Mouse (Mus musculus) megakaryocyte-erythroid progenitor cell, adult 5-6 weeks (primary cell): ENCODE results near the gene Maneal. TPM values are rescaled to one million over a fixed set of nuclear protein-coding genes. Genes with fewer than 3 reads are reported as not detected.

Source experiments
- ATAC-seq: replicated peaks from 2 replicates; pipeline ENCODE4 v1.8.0; 2016; ENCODE audit warnings: mild to moderate bottlenecking, inconsistent platforms; ENCODE audit not compliant: severe bottlenecking, poor library complexity, low FRiP score, low TSS enrichment
- total RNA-seq, 2 experiments: library from RNA; stranded (forward) in 1 of 2; stranded (reverse) in 1 of 2; fragments of 200-1000, 215-1000 nt in 1 of 2; fragments of >200 nt in 1 of 2; fragmentation: Nextera tagmentation in 1 of 2; gene quantifications; 2 replicates each; pipeline ENCODE4 v1.2.3; 2014 to 2017

Gene Maneal
- total RNA-seq (2014; fragmentation: Nextera tagmentation) (not detected in 2 replicates), total RNA-seq (2017) (0.19 TPM in 1 of 2 replicates, not detected in the other)

DNA sequence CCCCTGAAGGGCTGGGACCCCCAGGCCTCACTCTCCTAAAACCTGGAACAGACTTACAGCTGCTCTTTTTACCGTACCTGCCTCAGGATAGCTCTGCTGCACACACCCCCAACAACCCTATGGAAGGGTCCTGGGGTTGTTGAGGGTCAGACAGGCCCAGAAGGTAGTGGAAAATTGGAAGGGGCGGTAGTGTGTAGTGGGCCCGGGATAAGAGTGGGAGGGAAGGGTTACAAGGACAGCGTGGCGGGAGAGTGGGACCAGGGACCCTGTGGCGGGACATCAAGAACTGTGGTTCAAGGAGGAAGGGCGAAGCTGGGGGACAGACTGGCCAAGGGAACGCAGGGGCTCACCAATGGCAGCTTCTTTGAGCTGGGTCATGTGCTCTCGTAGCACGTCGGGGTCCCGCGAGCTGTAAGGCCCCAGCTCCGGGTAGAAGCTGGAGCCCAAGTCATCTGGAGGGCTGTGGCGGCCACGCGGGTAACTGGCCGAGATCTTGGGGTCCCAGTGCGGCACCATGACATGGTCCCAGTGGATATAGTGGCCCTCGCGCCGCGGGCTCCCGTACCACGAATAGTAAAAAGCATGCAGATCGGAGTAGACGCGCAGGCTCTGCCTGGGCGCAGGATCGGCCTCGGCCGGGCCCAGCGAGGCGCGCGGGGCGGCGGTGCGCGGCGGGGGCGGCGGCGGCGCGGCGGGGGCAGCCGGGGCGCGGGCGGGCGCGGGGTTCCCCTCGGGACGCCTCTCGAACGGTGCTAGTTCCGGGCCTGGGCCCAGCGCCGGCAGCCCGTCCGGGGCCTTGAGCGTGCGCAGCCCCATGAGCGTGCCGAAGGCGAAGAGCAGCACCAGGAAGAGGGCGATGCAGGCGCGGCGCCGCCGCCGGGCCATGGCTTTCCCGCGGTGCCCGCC, at the start of gene Maneal:
Gene Maneal, minus strand, starts transcription at position 889 of the 906 bp plus-strand sequence.
- ATAC-seq = no peak

GRCm38 (mm10) chr4:124905971-124906822, 44.2 kb upstream of the Maneal start:
- ATAC-seq = no peak

DNA sequence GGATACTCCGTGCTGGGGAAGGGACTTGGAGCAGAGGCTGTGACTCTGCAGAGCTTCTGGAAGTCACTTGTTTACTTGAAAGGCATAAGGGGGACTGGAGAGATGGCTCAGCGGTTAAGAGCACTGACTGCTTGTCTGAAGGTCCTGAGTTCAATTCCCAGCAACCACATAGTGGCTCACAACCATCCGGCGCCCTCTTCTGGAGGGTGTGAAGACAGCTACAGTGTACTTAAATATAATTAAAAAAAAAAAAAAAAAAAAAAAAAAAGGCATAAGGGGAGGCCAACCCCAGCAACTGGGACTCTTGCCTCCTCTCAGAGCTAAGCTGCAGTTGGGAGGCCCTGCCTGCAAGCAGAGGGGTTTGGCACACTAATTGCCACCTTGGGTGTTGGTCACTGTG, 43.4 kb upstream of the Maneal start:
- no peak for ATAC-seq

DNA sequence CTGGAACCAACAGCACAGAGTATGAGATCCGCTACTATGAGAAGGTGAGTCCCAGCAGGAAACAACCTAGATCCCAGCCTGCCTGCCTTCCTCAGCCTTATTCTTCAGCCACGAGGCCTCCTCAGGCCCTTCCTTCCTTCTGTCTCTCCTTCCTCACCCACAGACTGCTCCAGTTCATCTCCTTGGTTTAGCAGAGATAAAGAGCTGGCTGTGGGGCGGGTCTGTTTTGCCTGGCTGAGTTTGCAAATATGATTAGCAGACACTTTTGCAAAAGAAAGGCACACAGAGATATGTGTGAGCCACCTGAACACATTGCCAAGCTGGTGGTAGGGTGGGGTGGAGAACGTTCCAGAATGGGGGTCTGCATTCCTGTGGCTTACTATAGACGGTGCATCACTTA, 37.9 kb upstream of the Maneal start:
- ATAC-seq = peak; percentile 79

- no peak for ATAC-seq
Observed at GRCm38 (mm10) chr4:124898428-124898827, 36.5 kb upstream of the Maneal start.

DNA sequence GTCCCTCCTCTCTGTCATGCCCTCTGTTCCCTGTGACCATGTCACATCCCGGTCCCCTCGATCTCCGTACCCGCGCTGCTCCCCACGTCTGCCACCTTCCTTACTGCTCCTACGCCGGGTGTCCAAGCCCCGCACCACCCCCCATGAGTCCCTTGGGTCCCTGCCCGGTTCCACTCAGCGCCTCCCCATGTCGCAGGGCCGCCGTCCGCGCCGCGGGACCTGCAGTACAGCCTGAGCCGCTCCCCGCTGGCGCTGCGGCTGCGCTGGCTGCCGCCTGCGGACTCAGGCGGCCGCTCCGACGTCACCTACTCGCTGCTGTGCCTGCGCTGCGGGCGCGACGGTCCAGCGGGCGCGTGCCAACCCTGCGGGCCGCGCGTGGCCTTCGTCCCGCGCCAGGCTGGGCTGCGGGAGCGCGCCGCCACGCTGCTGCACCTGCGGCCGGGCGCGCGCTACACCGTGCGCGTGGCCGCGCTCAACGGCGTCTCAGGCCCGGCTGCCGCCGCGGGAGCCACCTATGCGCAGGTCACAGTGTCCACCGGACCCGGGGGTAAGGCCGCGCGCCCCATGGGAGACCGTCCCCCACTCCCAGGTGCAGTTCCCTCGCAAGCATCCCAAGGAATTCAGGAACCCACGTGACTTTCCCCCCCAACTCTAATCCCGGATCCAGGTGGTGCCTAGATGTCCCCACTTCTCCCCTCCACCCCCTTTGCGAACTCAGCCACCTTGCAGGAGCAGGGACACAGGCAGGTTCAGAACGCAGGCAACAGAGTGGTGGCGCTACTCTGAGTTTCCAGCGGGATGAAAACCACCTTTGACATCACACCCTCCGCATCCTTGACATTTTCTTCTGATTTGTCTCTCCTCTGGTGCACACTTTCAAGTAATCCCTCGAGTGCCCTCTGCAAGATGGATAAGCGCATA, 32.8 kb upstream of the Maneal start:
- ATAC-seq = no peak

GRCm38 (mm10) chr4:124893769-124894168, 31.8 kb upstream of the Maneal start:
- no peak for ATAC-seq

DNA sequence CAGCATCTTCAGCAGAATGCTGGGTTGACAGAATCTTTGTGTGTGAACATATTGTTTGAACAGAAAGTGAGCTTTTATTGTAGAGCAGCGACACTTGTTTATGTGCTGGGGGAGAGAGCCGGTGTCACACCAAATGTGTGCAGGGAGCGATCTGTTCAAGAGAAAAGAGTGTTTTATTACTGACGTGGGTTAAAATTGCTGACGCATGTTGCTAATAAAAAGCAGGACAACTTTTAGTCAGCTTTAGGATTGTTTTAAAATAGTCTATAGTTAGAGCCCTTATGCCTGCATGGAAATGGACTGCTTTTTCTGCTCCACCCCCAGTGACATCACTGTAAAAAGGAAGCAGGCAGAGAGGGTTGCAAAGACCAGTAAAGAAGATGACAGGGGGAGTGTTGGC, 28.9 kb upstream of the Maneal start:
- no peak for ATAC-seq

DNA sequence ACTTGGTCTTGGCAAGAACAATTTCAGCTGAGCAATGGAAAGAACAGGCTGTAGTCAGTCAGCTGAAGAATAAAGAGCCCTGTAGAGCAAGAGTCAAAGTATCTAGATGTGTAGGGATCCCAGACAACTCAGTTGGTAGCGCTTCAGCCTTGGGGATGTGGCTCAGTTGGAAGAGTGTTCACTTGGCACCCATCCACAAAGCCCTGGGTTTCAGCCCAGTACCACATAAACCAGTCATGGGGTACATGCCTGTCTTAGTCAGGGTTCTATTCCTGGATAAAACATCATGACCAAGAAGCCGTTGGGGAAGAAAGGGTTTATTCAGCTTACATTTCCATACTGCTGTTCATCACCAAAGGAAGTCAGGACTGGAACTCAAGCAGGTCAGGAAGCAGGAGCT, 28.0 kb upstream of the Maneal start:
- ATAC-seq = no peak

DNA sequence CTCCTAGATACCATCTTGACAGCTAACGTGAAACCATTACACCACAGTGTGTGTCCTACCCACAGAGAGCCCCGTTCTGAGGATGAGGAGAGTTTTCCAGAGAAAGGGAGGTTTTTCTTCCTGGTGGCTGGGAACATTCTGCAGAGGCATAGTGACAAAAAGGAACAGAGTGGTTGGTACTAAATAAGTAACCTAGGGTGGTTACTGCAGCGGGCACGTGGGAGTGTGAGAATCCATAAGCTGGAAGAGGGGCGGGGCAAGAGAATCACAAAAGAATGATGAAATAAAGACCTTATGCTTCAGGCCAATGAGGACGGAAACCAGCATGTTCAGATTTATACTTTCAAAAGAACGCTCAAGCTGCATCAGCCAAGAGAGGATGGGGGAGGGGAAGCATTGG, 26.7 kb upstream of the Maneal start:
- ATAC-seq = no peak

DNA sequence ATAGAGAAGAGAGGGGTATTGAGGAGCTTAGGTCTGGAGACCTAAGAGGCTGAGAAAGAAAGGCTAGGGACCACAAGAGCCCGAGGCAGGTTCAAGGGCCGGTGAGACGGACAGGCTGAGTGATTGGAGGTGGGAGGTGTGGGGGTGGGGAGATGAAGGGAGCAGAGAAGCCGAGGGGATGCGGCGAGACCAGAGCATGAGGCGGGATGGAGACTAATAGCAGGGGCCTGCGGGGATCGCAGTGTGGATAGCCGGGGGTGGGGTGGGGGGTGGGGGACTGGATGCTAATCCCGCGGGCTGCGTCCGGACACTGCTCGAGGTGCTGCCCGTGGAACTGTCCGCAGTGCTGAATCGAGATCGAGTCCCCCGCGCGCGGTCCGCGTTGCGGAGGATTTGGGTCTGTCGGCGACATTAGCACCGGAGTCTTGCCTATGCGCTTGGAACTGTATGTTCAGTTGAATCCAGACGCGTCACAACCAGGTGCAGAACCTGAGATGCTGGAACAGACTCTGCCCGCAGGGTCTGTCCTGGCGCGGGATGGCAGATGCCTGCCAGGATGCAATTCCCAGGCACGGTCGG, 20.3 kb upstream of the Maneal start:
- peak; percentile 60 for ATAC-seq

- ATAC-seq = no peak
Observed at GRCm38 (mm10) chr4:124881341-124881908, 19.5 kb upstream of the Maneal start.

GRCm38 (mm10) chr4:124880599-124880998, 18.6 kb upstream of the Maneal start, which contains the start of gene Epha10:
Gene Epha10 (plus strand): TSS chr4:124880899.
- no peak for ATAC-seq

GRCm38 (mm10) chr4:124872719-124873118, 10.7 kb upstream of the Maneal start:
- no peak for ATAC-seq

DNA sequence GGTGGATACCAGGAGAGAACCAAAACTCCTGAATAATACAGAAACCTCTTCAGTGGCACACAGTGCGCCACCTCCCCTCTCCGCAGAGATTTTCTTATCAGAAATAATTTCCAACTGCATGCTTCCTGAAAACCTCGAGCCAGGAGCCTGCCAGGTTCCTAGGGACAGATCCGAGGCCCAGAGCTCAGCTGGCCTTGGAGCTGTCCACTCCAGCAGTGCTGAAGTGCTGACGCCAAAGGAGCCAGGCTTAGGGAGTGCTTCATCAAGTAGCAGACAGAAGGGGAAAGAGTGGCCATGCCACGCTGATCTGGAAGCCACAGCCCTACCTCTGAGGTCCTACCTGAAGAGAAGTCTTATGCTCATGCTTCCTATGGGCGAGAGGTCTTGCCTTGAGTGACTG, 1.5 kb downstream of the Maneal start:
- ATAC-seq = peak; percentile 81

GRCm38 (mm10) chr4:124858370-124858769, 3.6 kb downstream of the Maneal start:
- no peak for ATAC-seq

- no peak for ATAC-seq
Observed at GRCm38 (mm10) chr4:124856294-124856693, 5.7 kb downstream of the Maneal start.

DNA sequence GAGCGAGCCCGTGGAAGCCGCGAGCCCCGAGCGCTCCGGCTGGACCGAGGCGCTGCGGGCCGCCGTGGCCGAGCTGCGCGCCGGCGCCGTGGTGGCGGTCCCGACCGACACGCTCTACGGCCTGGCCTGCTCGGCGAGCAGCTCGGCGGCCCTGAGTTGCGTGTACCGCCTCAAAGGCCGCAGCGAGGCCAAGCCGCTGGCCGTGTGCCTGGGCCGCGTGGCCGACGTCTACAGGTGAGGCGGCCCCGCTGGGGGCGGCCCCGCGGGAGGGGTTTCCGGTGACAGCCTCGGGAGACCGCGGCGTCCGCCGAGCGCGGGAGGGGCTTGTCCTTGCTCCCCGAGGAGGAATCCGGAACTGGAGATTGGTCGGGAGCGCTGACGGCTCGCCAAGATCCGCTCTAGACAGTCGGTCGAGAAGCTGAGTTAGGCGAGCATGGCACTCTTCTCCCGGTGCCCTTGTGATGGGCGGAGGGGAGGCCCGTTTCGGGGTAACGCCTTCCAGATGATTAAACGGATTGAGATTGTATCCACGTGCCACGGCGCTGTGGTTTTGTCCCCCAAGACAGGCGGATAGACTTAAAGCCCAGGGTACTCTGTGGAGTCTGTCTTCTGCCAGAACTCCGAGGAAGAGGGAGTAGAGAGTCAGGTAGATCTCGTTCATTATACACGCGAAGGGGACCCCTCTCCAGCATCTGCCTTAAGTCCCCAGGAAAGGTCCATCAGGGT, 10.9 kb downstream of the Maneal start, which contains the start of gene 1110065P20Rik:
Gene 1110065P20Rik, minus strand, starts transcription at position 264 of the 726 bp plus-strand sequence.
- ATAC-seq = peak; percentile 45
